Mouse (Mus musculus) Patski (cell line): ENCODE measurements around the gene Daxx. TPM values are rescaled to one million over a fixed set of nuclear protein-coding genes. Genes with fewer than 3 reads are reported as not detected.

Experiments
- ATAC-seq: fragments of 100-300 bp; one replicate; pipeline ENCODE4 v1.8.0; 2021
- CTCF ChIA-PET: fragments of 350-600 bp; sonication (Branson Sonifier 250); formaldehyde crosslinking; loops from one replicate; lab custom pipeline; 2022; ENCODE audit warnings: inconsistent platforms; lab: Charles Lee
- POLR2A ChIA-PET: fragments of 350-600 bp; sonication (Branson Sonifier 250); formaldehyde crosslinking; loops from one replicate; lab custom pipeline; 2022; ENCODE audit warnings: antibody characterized with exemption, inconsistent platforms; lab: Charles Lee
- DNase-seq: peaks from one replicate; pipeline ENCODE4 v3.0.0-alpha.2; 2011; ENCODE audit warnings: low read depth, low spot score
- H3K27me3 ChIP-seq: fragments of 371-371 bp; one replicate; pipeline ENCODE4 v1.5.1; 2021
- CTCF ChIP-seq: fragments of 100-300 bp; IDR thresholded peaks from one replicate; pipeline ENCODE4 v1.5.1; 2021
- in situ Hi-C: fragments of 300-500 bp; cut with MboI; formaldehyde crosslinking; loops from 3 replicates; pipeline ENCODE4 v1.11.1; 2018; ENCODE audit warnings: low pct_unique_long_range_greater_than_20kb, mixed read lengths
- polyA plus RNA-seq: library from polyadenylated mRNA; unstranded; gene quantifications from one replicate; pipeline ENCODE4 v1.2.3, GENCODE M21; 2021

The Daxx gene
- polyA plus RNA-seq, 1 experiment from 2014 or later: 37.4 TPM

GRCm38 (mm10) chr17:33930280-33931158 lies 21.3 kb downstream of the Daxx start:
- ATAC-seq: peak; percentile 44
- ChIA-PET CTCF (interaction anchor here (1.5 kb wide), 1 partner anchor 10 kb away, joined by 5 read pairs; the partner anchor contains the start of genes Pfdn6 and Wdr46), POLR2A (interaction anchor here (0.6 to 1.6 kb wide), 6 partner anchors 9 to 93 kb away, joined by 3 to 8 read pairs (median 4); partner anchors contain the start of gene Wdr46)
- TF ChIP-seq CTCF: no peak
- in situ Hi-C loops: no loop called here
- no peak for DNase-seq
- no peaks in the 10 kb centered on the region for H3K27me3 ChIP-seq

GRCm38 (mm10) chr17:33931159-33931866 lies 22.1 kb downstream of the Daxx start:
- H3K27me3 ChIP-seq: no peaks in the 10 kb centered on the region
- in situ Hi-C loops: no loop called here
- ATAC-seq (no peak), DNase-seq (no peak)
- ChIA-PET POLR2A (interaction anchor here (0.8 to 1.6 kb wide), 4 partner anchors 9 to 92 kb away, joined by 3 to 8 read pairs (median 4); partner anchors contain the start of gene Wdr46), CTCF (interaction anchor here (1.5 kb wide), 1 partner anchor 9 kb away, joined by 5 read pairs; the partner anchor contains the start of genes Pfdn6 and Wdr46)
- no peak for TF ChIP-seq CTCF

- ChIA-PET CTCF (no interaction called here), POLR2A (interaction anchor here (0.9 kb wide), 1 partner anchor 92 kb away, joined by 4 read pairs; no protein-coding TSS in a partner anchor)
- TF ChIP-seq CTCF: no peak
- ATAC-seq (no peak), DNase-seq (no peak)
- H3K27me3 ChIP-seq: no peaks in the 10 kb centered on the region
- in situ Hi-C loops: no loop called here
These were observed 22.7 kb downstream of the Daxx start for GRCm38 (mm10) chr17:33931947-33932346.

DNA sequence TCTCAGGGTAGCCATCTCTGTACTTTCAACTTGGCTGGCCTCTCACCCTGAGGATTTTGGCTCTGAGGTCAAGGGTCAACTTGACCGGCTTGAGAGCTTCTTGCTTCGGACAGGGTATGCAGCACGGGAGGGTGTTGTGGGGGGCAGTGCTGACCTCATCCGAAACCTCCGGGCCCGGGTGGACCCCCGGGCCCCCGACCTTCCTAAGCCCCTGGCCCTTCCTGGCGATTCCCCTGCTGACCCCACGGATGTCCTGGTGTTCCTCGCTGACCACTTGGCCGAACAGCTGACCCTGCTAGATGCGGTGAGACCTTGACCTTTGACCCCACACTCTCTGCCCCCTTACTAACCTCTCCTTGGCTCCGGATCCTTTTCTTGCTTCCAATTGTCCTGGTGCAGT lies 23.2 kb downstream of the Daxx start:
- ChIA-PET CTCF (no interaction called here), POLR2A (no interaction called here)
- ATAC-seq (no peak), DNase-seq (no peak)
- no peak for TF ChIP-seq CTCF
- no peaks in the 10 kb centered on the region for H3K27me3 ChIP-seq
- in situ Hi-C loops: no loop called here

DNA sequence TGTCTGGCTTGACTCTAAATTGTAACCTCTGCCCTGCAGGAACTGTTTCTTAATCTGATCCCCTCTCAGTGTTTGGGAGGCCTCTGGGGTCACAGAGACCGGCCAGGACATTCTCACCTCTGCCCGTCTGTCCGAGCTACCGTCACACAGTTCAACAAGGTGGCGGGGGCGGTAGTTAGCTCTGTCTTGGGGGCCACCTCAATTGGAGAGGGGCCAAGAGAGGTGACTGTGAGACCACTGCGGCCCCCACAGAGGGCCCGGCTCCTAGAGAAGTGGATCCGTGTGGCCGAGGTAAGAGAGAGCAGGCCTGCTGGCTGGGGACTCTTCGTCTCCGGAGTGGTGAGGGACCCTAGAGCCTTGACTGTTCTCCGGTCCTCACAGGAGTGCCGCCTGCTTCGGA lies 23.8 kb downstream of the Daxx start:
- no peaks in the 10 kb centered on the region for H3K27me3 ChIP-seq
- in situ Hi-C loops: no loop called here
- TF ChIP-seq CTCF: no peak
- POLR2A ChIA-PET: no interaction called here
- CTCF ChIA-PET: no interaction called here
- no peak for ATAC-seq
- no peak for DNase-seq

GRCm38 (mm10) chr17:33935422-33936055 lies 26.3 kb downstream of the Daxx start:
- H3K27me3 ChIP-seq: no peaks in the 10 kb centered on the region
- in situ Hi-C loops: no loop called here
- TF ChIP-seq CTCF: no peak
- ChIA-PET CTCF (no interaction called here), POLR2A (no interaction called here)
- ATAC-seq: no peak
- DNase-seq: no peak

DNA sequence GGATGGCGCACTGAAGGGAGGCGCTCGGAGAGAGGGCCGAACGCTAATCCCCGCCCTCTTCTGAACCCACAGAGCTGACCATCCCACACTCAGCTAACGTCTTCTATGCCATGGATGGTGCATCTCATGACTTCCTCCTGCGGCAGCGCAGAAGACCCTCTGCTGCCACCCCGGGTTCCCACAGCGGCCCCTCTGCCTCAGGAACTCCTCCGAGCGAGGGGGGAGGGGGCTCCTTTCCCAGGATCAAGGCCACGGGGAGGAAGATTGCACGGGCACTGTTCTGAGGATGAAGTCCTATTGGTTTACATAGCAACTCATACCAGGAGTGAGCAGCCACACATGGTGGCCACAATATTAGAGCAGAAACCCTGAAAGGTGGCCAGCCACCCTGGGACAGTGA lies 27.8 kb downstream of the Daxx start:
- in situ Hi-C loops: no loop called here
- POLR2A ChIA-PET: no interaction called here
- DNase-seq (no peak), ATAC-seq (no peak)
- H3K27me3 ChIP-seq: no peaks in the 10 kb centered on the region
- no peak for TF ChIP-seq CTCF
- CTCF ChIA-PET: no interaction called here

GRCm38 (mm10) chr17:33938783-33939182 lies 29.6 kb downstream of the Daxx start:
- CTCF ChIA-PET: interaction anchor here (0.9 kb wide), 1 partner anchor 11 kb away, joined by 4 read pairs; no protein-coding TSS in a partner anchor
- H3K27me3 ChIP-seq: no peaks in the 10 kb centered on the region
- in situ Hi-C loops: no loop called here
- TF ChIP-seq CTCF: no peak
- ATAC-seq: no peak
- DNase-seq: no peak
- POLR2A ChIA-PET: interaction anchor here (1.8 to 2.6 kb wide), 2 partner anchors 11 to 15 kb away, joined by 8 to 15 read pairs; partner anchors contain the start of gene B3galt4

DNA sequence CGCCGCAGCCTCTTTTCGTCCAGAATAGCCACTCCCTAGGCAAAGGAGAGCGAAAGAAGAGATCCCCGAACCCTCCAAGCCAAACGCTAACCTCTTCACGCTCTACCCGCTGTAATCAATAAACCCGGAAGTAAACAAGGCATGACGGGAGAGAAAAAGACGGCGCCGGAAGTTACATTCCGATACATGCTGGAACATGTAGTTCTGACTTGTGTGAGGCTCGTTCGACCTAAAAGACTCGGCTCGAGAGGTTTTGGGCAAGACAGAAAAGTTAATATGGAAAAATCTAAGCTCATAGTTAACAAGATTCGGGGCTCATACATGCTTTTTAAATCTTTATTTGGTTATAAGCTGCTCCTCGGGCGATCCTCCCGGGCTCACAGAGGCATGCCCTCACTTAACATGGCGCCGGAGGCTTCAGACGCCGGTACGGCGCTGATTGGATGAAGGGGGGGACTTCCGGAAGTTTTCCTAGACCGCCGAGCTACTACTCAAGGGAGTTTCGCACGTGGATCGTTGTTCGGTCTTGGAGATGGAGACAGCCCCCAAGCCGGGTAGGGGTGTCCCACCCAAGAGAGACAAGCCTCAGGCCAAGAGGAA lies 31.1 kb downstream of the Daxx start, which contains the start of the genes Pfdn6 and Wdr46:
TSS of gene Pfdn6 (minus strand) at position 138 of the 600 bp plus-strand sequence.
TSS of gene Wdr46 (plus strand) at position 455 of the 600 bp plus-strand sequence.
- no peaks in the 10 kb centered on the region for H3K27me3 ChIP-seq
- ATAC-seq: peak; percentile 77
- DNase-seq: no peak
- ChIA-PET CTCF (interaction anchor here (0.9 to 1.8 kb wide), 5 partner anchors 9 to 43 kb away, joined by 3 to 6 read pairs (median 5); partner anchors contain the start of genes B3galt4, Rps18 and Vps52), POLR2A (interaction anchor here (0.6 to 2.6 kb wide), 4 partner anchors 9 to 15 kb away, joined by 3 to 15 read pairs (median 6); partner anchors contain the start of genes B3galt4, Rps18 and Vps52)
- no peak for TF ChIP-seq CTCF
- in situ Hi-C loops: no loop called here
